17 mouse cellular contexts compared by ENCODE assay signal in the genomic region with DNA sequence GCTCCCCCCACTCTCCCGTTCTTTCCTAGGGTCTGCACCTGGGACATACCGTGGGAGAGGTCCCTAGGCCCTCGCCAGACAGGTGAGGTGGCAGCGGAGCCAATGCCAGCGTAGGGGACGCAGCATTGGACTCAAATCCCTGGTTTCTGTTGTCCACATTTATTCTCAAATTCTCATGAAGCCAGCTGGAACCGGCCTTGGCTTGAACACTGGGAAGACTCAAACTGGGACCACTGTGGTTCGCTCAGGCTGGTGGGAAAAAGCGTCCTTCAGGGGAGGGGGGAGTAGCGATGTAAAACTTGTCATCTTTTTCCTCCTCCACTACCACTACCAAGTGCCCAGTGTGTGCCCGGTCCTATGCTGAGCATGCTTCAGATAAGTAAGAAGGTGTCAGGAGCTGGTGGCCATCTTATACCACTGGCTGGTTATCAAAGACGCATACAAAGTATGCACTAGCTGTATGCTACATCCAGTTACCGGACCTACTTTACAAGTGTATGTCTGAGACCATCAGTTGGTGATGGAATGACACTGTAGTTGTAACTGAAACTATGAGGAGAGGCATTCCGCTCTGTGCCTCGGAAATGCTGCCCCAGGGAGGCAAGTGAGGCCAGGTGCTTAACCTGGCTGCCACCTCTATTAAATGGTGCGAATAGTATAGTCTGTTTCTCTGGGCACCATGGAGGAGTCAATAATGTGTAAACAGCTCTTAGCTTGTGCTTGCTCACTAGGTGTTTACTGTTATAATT. TPM values are rescaled to one million over a fixed set of nuclear protein-coding genes. Genes with fewer than 3 reads are reported as not detected.
DNase-seq lines count a peak whose midpoint lies in the region; ATAC-seq lines count a peak whose summit lies in the region.
"Had no signal": no experiment of that assay in that cellular context is flagged by ENCODE, and none has a peak within 500 bp of the region (broad histone marks: within the 10 kb centered on the region; RNA-seq: fewer than 3 reads in every experiment).

No protein-coding gene starts in this region.

- ATAC-seq in hindbrain, embryonic 15.5 days (ENCODE audit: low FRiP score, low read depth): 0 out of 2 replicates have a peak, but pooled peaks have one; percentile 40
- no peak for ATAC-seq in hindbrain, embryonic 14.5 days (ENCODE audit: low FRiP score)
- no peak for ATAC-seq in forebrain, embryonic 12.5 days (ENCODE audit: low FRiP score)
- no peak for ATAC-seq in limb, embryonic 11.5 days (ENCODE audit: insufficient number of reproducible peaks, low FRiP score, low TSS enrichment, low read depth)
- ATAC-seq: lung, postnatal 0 days had no signal

- no peaks in the 10 kb centered on the region for H3K36me3 ChIP-seq in hindbrain, embryonic 15.5 days
- H3K36me3 ChIP-seq in hindbrain, embryonic 14.5 days (replicated peaks; ENCODE audit: control insufficient read depth, insufficient read depth): no peaks in the 10 kb centered on the region
- H3K36me3 ChIP-seq in embryonic facial prominence, embryonic 10.5 days (replicated peaks): no peaks in the 10 kb centered on the region
- H3K36me3 ChIP-seq in forebrain, embryonic 12.5 days (replicated peaks): peaks cover 14% of the 10 kb centered on the region
- no peaks in the 10 kb centered on the region for H3K36me3 ChIP-seq in limb, embryonic 11.5 days (ENCODE audit: control insufficient read depth, insufficient read depth, low read length)
- H3K36me3 ChIP-seq: embryonic facial prominence, embryonic 12.5 days; heart, embryonic 15.5 days; liver, embryonic 15.5 days had no signal

- no peak overlapping the region for H3K27ac ChIP-seq in hindbrain, embryonic 15.5 days (replicated peaks)
- no peak overlapping the region for H3K27ac ChIP-seq in hindbrain, embryonic 14.5 days
- no peak overlapping the region for H3K27ac ChIP-seq in embryonic facial prominence, embryonic 10.5 days (replicated peaks)
- peak overlapping the region; percentile 94 for H3K27ac ChIP-seq in forebrain, embryonic 12.5 days
- no peak overlapping the region for H3K27ac ChIP-seq in limb, embryonic 11.5 days (replicated peaks; ENCODE audit: low read depth, low read length)
- H3K27ac ChIP-seq: embryonic facial prominence, embryonic 12.5 days; heart, embryonic 15.5 days; liver, embryonic 15.5 days had no signal

- 4% methylated on average over 16 of the region's 16 CpGs for WGBS in hindbrain, embryonic 15.5 days
- WGBS in hindbrain, embryonic 14.5 days: 4% methylated on average over 16 of the region's 16 CpGs
- WGBS in embryonic facial prominence, embryonic 10.5 days: 3% methylated on average over 16 of the region's 16 CpGs
- 6% methylated on average over 16 of the region's 16 CpGs for WGBS in forebrain, embryonic 12.5 days
- WGBS in limb, embryonic 11.5 days: 5% methylated on average over 16 of the region's 16 CpGs

- H3K4me2 ChIP-seq in hindbrain, embryonic 15.5 days: no peak overlapping the region
- no peak overlapping the region for H3K4me2 ChIP-seq in hindbrain, embryonic 14.5 days (replicated peaks)
- H3K4me2 ChIP-seq in forebrain, embryonic 12.5 days: peak overlapping the region; percentile 67
- H3K4me2 ChIP-seq in limb, embryonic 11.5 days (ENCODE audit: low read depth, severe bottlenecking): no peak overlapping the region
- H3K4me2 ChIP-seq: embryonic facial prominence, embryonic 12.5 days; heart, embryonic 15.5 days; liver, embryonic 15.5 days had no signal

- H3K9ac ChIP-seq in hindbrain, embryonic 15.5 days: no peak overlapping the region
- no peak overlapping the region for H3K9ac ChIP-seq in hindbrain, embryonic 14.5 days
- H3K9ac ChIP-seq in forebrain, embryonic 12.5 days: peak overlapping the region; percentile 89
- H3K9ac ChIP-seq in limb, embryonic 11.5 days (ENCODE audit: low read length): no peak overlapping the region
- H3K9ac ChIP-seq: embryonic facial prominence, embryonic 12.5 days; heart, embryonic 15.5 days; liver, embryonic 15.5 days had no signal

- no peak overlapping the region for H3K4me3 ChIP-seq in hindbrain, embryonic 15.5 days
- no peak overlapping the region for H3K4me3 ChIP-seq in hindbrain, embryonic 14.5 days (replicated peaks; ENCODE audit: low read length)
- H3K4me3 ChIP-seq in embryonic facial prominence, embryonic 10.5 days: peak overlapping the region; percentile 43; the same call in 1 of the 2 replicates
- H3K4me3 ChIP-seq in forebrain, embryonic 12.5 days (replicated peaks): peak overlapping the region; percentile 66
- H3K4me3 ChIP-seq in limb, embryonic 11.5 days (ENCODE audit: low read depth, low read length): no peak overlapping the region
- H3K4me3 ChIP-seq: embryonic facial prominence, embryonic 12.5 days; heart, embryonic 15.5 days; liver, embryonic 15.5 days; megakaryocyte, embryonic 14.5 days had no signal

- no peaks in the 10 kb centered on the region for H3K9me3 ChIP-seq in hindbrain, embryonic 15.5 days
- no peaks in the 10 kb centered on the region for H3K9me3 ChIP-seq in hindbrain, embryonic 14.5 days (ENCODE audit: control insufficient read depth, low read length)
- no peaks in the 10 kb centered on the region for H3K9me3 ChIP-seq in embryonic facial prominence, embryonic 10.5 days
- H3K9me3 ChIP-seq in forebrain, embryonic 12.5 days: no peaks in the 10 kb centered on the region
- H3K9me3 ChIP-seq in limb, embryonic 11.5 days (ENCODE audit: control insufficient read depth, low read length): no peaks in the 10 kb centered on the region
- H3K9me3 ChIP-seq: embryonic facial prominence, embryonic 12.5 days; heart, embryonic 15.5 days; liver, embryonic 15.5 days; megakaryocyte, embryonic 14.5 days had no signal

- no peak for DNase-seq in hindbrain, embryonic 14.5 days (ENCODE audit: low spot score)
- peak; percentile 49 for DNase-seq in embryonic facial prominence, embryonic 10.5 days (ENCODE audit: low spot score)
- DNase-seq in limb, embryonic 11.5 days (ENCODE audit: low spot score): peak; percentile 37
- DNase-seq in cerebellum, adult 11 months: no peak
- DNase-seq in layer of hippocampus, adult 9-10 months (ENCODE audit: low spot score): no peak
- DNase-seq: kidney, adult 8-10 months; kidney, postnatal 25 days; layer of hippocampus, adult 9-11 months; right cerebral cortex, postnatal 14 days; thymus, postnatal 25 days had no signal

- peaks cover 10% of the 10 kb centered on the region for H3K4me1 ChIP-seq in hindbrain, embryonic 15.5 days (replicated peaks)
- peaks cover 8% of the 10 kb centered on the region; the same call in 1 of the 2 replicates for H3K4me1 ChIP-seq in hindbrain, embryonic 14.5 days (replicated peaks; ENCODE audit: control insufficient read depth, insufficient read depth, low read length)
- H3K4me1 ChIP-seq in embryonic facial prominence, embryonic 10.5 days: peaks cover 30% of the 10 kb centered on the region
- H3K4me1 ChIP-seq in forebrain, embryonic 12.5 days: peaks cover 34% of the 10 kb centered on the region
- peaks cover 16% of the 10 kb centered on the region for H3K4me1 ChIP-seq in limb, embryonic 11.5 days (ENCODE audit: control insufficient read depth, insufficient read depth, low read length)

- peaks cover 84% of the 10 kb centered on the region for H3K27me3 ChIP-seq in hindbrain, embryonic 15.5 days
- peaks cover 93% of the 10 kb centered on the region for H3K27me3 ChIP-seq in hindbrain, embryonic 14.5 days (ENCODE audit: control insufficient read depth, insufficient read depth, low read length)
- peaks cover 100% of the 10 kb centered on the region for H3K27me3 ChIP-seq in embryonic facial prominence, embryonic 10.5 days (replicated peaks; ENCODE audit: low read depth, poor library complexity, severe bottlenecking)
- peaks cover 92% of the 10 kb centered on the region for H3K27me3 ChIP-seq in forebrain, embryonic 12.5 days
- peaks cover 85% of the 10 kb centered on the region for H3K27me3 ChIP-seq in limb, embryonic 11.5 days (ENCODE audit: control insufficient read depth, insufficient read depth, low read length)

RNA-seq across cellular contexts. Expression of a gene that starts 7.7 kb away (rescaled TPM):
- polyA plus RNA-seq in hindbrain, embryonic 15.5 days (2015; fragmentation: Nextera tagmentation; extraction: Ambion mirVana): 0.06 and 0.13 TPM in 2 replicates
- 0.08 TPM in 1 of 2 replicates, not detected in the other for polyA plus RNA-seq in hindbrain, embryonic 14.5 days (2014; fragmentation: Nextera tagmentation; extraction: Ambion mirVana)
- polyA plus RNA-seq in embryonic facial prominence, embryonic 10.5 days (2016; fragmentation: Nextera tagmentation; extraction: Ambion mirVana): 0.75 and 0.87 TPM in 2 replicates
- polyA plus RNA-seq in forebrain, embryonic 12.5 days (2016; fragmentation: Nextera tagmentation; extraction: Ambion mirVana): 8.5 and 9.7 TPM in 2 replicates
- 0.38 and 0.40 TPM in 2 replicates for polyA plus RNA-seq in limb, embryonic 11.5 days (2014; fragmentation: Nextera tagmentation; extraction: Ambion mirVana)
- polyA plus RNA-seq: heart, embryonic 15.5 days; liver, embryonic 15.5 days; lung, postnatal 0 days had no signal

Comparison
In these comparisons a context has a peak if more than half of its experiments do, and no peak if none do; other contexts are left out.
1. H3K4me3 ChIP-seq: peak in embryonic facial prominence, embryonic 10.5 days (single experiment) and forebrain, embryonic 12.5 days (single experiment); none in hindbrain, embryonic 15.5 days (single experiment), hindbrain, embryonic 14.5 days (single experiment) and limb, embryonic 11.5 days (single experiment).
2. DNase-seq: peak in embryonic facial prominence, embryonic 10.5 days (single experiment) and limb, embryonic 11.5 days (single experiment); none in hindbrain, embryonic 14.5 days (single experiment), cerebellum, adult 11 months (single experiment) and layer of hippocampus, adult 9-10 months (single experiment).